Mouse (Mus musculus): ENCODE results near the gene Phrf1. TPM values are rescaled to one million over a fixed set of nuclear protein-coding genes. Genes with fewer than 3 reads are reported as not detected.
A peak's percentile ranks its signal among the peaks of the same experiment; 100 is the strongest.
"Not testable (repeated sequence)": the region's sequence is repeated elsewhere in the genome, so short reads cannot be mapped to it uniquely, and the experiment has no call there.

Phrf1 gene
- total RNA-seq, 2 experiments from 2014 or later = 57.7 to 70.9 TPM

- ATAC-seq (replicated peaks; ENCODE audit: poor library complexity, severe bottlenecking) = no peak
Observed at GRCm38 (mm10) chr7:141231111-141231510, 2.5 kb downstream of the Phrf1 start.

- ATAC-seq (replicated peaks; ENCODE audit: poor library complexity, severe bottlenecking) = no peak
Observed at GRCm38 (mm10) chr7:141231551-141231950, 3.0 kb downstream of the Phrf1 start.

GRCm38 (mm10) chr7:141250486-141250885 lies 21.9 kb downstream of the Phrf1 start:
- not testable (repeated sequence) for ATAC-seq (replicated peaks; ENCODE audit: poor library complexity, severe bottlenecking)

GRCm38 (mm10) chr7:141256159-141256558 lies 27.6 kb downstream of the Phrf1 start:
- no peak for ATAC-seq (replicated peaks; ENCODE audit: poor library complexity, severe bottlenecking)

- no peak for ATAC-seq (replicated peaks; ENCODE audit: poor library complexity, severe bottlenecking)
Observed at GRCm38 (mm10) chr7:141261480-141261879, 32.9 kb downstream of the Phrf1 start.

- no peak for ATAC-seq (replicated peaks; ENCODE audit: poor library complexity, severe bottlenecking)
Observed at GRCm38 (mm10) chr7:141263640-141264039, 35.1 kb downstream of the Phrf1 start.

- ATAC-seq (replicated peaks; ENCODE audit: poor library complexity, severe bottlenecking) = no peak
Observed at GRCm38 (mm10) chr7:141264041-141264700, 35.6 kb downstream of the Phrf1 start.

- peak; percentile 38 for ATAC-seq (replicated peaks; ENCODE audit: poor library complexity, severe bottlenecking)
Observed at GRCm38 (mm10) chr7:141264761-141265410, 36.3 kb downstream of the Phrf1 start.

GRCm38 (mm10) chr7:141265411-141265738 lies 36.8 kb downstream of the Phrf1 start:
- ATAC-seq (replicated peaks; ENCODE audit: poor library complexity, severe bottlenecking) = no peak

- peak; percentile 41 for ATAC-seq (replicated peaks; ENCODE audit: poor library complexity, severe bottlenecking)
Observed at GRCm38 (mm10) chr7:141265739-141266561, 37.4 kb downstream of the Phrf1 start, which contains the start of gene Irf7. Irf7 (minus strand) TSS chr7:141266481.

GRCm38 (mm10) chr7:141268466-141269272 lies 40.1 kb downstream of the Phrf1 start:
- peak; percentile 62 for ATAC-seq (replicated peaks; ENCODE audit: poor library complexity, severe bottlenecking)

GRCm38 (mm10) chr7:141269273-141269545 lies 40.6 kb downstream of the Phrf1 start:
- no peak for ATAC-seq (replicated peaks; ENCODE audit: poor library complexity, severe bottlenecking)

GRCm38 (mm10) chr7:141270631-141271030 lies 42.0 kb downstream of the Phrf1 start:
- ATAC-seq (replicated peaks; ENCODE audit: poor library complexity, severe bottlenecking) = no peak

GRCm38 (mm10) chr7:141275356-141275755 lies 46.8 kb downstream of the Phrf1 start:
- no peak for ATAC-seq (replicated peaks; ENCODE audit: poor library complexity, severe bottlenecking)

GRCm38 (mm10) chr7:141276546-141276945 lies 48.0 kb downstream of the Phrf1 start, which contains the start of gene Cdhr5:
Cdhr5 (minus strand) TSS chr7:141276786.
- ATAC-seq (replicated peaks; ENCODE audit: poor library complexity, severe bottlenecking) = no peak

GRCm38 (mm10) chr7:141277701-141278678 lies 49.4 kb downstream of the Phrf1 start:
- no peak for ATAC-seq (replicated peaks; ENCODE audit: poor library complexity, severe bottlenecking)

GRCm38 (mm10) chr7:141278766-141279590 lies 50.4 kb downstream of the Phrf1 start, which contains the start of gene Sct:
Sct (minus strand) TSS chr7:141279133.
- peak; percentile 50 for ATAC-seq (replicated peaks; ENCODE audit: poor library complexity, severe bottlenecking)

- no peak for ATAC-seq (replicated peaks; ENCODE audit: poor library complexity, severe bottlenecking)
Observed at GRCm38 (mm10) chr7:141281442-141281841, 52.9 kb downstream of the Phrf1 start.

Measured in granulocyte monocyte progenitor cell, adult 5-6 weeks (primary cell).